Mouse (Mus musculus): ENCODE data around the gene Kcnb1. TPM values are rescaled to one million over a fixed set of nuclear protein-coding genes. Genes with fewer than 3 reads are reported as not detected.
A peak's percentile ranks its signal among the peaks of the same experiment; 100 is the strongest.

Kcnb1 gene
- total RNA-seq, 1 experiment from 2014 or later: 0.57 TPM

GRCm38 (mm10) chr2:167071641-167072601, 118.0 kb downstream of the Kcnb1 start:
- ATAC-seq (replicated peaks; ENCODE audit: insufficient number of reproducible peaks, low FRiP score, low TSS enrichment, poor library complexity, severe bottlenecking): peak; percentile 89

- ATAC-seq (replicated peaks; ENCODE audit: insufficient number of reproducible peaks, low FRiP score, low TSS enrichment, poor library complexity, severe bottlenecking): no peak
Measured at GRCm38 (mm10) chr2:167071266-167071640, 118.7 kb downstream of the Kcnb1 start.

- no peak for ATAC-seq (replicated peaks; ENCODE audit: insufficient number of reproducible peaks, low FRiP score, low TSS enrichment, poor library complexity, severe bottlenecking)
Measured at GRCm38 (mm10) chr2:167070341-167070740, 119.6 kb downstream of the Kcnb1 start.

GRCm38 (mm10) chr2:167067575-167067974, 122.4 kb downstream of the Kcnb1 start:
- ATAC-seq (replicated peaks; ENCODE audit: insufficient number of reproducible peaks, low FRiP score, low TSS enrichment, poor library complexity, severe bottlenecking): no peak

- ATAC-seq (replicated peaks; ENCODE audit: insufficient number of reproducible peaks, low FRiP score, low TSS enrichment, poor library complexity, severe bottlenecking): no peak
Measured at GRCm38 (mm10) chr2:167066528-167067516, 123.1 kb downstream of the Kcnb1 start.

- ATAC-seq (replicated peaks; ENCODE audit: insufficient number of reproducible peaks, low FRiP score, low TSS enrichment, poor library complexity, severe bottlenecking): no peak
Measured at GRCm38 (mm10) chr2:167066031-167066430, 123.9 kb downstream of the Kcnb1 start.

- ATAC-seq (replicated peaks; ENCODE audit: insufficient number of reproducible peaks, low FRiP score, low TSS enrichment, poor library complexity, severe bottlenecking): no peak
Measured at GRCm38 (mm10) chr2:167064601-167065295, 125.2 kb downstream of the Kcnb1 start.

GRCm38 (mm10) chr2:167063906-167064496, 126.0 kb downstream of the Kcnb1 start:
- no peak for ATAC-seq (replicated peaks; ENCODE audit: insufficient number of reproducible peaks, low FRiP score, low TSS enrichment, poor library complexity, severe bottlenecking)

- ATAC-seq (replicated peaks; ENCODE audit: insufficient number of reproducible peaks, low FRiP score, low TSS enrichment, poor library complexity, severe bottlenecking): peak; percentile 82
Measured at GRCm38 (mm10) chr2:167062965-167063880, 126.7 kb downstream of the Kcnb1 start, which contains the start of gene Znfx1. Gene Znfx1 (minus strand): TSS chr2:167063015.

- peak; percentile 75 for ATAC-seq (replicated peaks; ENCODE audit: insufficient number of reproducible peaks, low FRiP score, low TSS enrichment, poor library complexity, severe bottlenecking)
Measured at GRCm38 (mm10) chr2:167062497-167062911, 127.5 kb downstream of the Kcnb1 start.

- ATAC-seq (replicated peaks; ENCODE audit: insufficient number of reproducible peaks, low FRiP score, low TSS enrichment, poor library complexity, severe bottlenecking): no peak
Measured at GRCm38 (mm10) chr2:167061381-167062034, 128.4 kb downstream of the Kcnb1 start.

GRCm38 (mm10) chr2:167060761-167061160, 129.2 kb downstream of the Kcnb1 start:
- no peak for ATAC-seq (replicated peaks; ENCODE audit: insufficient number of reproducible peaks, low FRiP score, low TSS enrichment, poor library complexity, severe bottlenecking)

GRCm38 (mm10) chr2:167060360-167060759, 129.6 kb downstream of the Kcnb1 start:
- ATAC-seq (replicated peaks; ENCODE audit: insufficient number of reproducible peaks, low FRiP score, low TSS enrichment, poor library complexity, severe bottlenecking): no peak

GRCm38 (mm10) chr2:167059960-167060359, 130.0 kb downstream of the Kcnb1 start:
- ATAC-seq (replicated peaks; ENCODE audit: insufficient number of reproducible peaks, low FRiP score, low TSS enrichment, poor library complexity, severe bottlenecking): no peak

- ATAC-seq (replicated peaks; ENCODE audit: insufficient number of reproducible peaks, low FRiP score, low TSS enrichment, poor library complexity, severe bottlenecking): no peak
Measured at GRCm38 (mm10) chr2:167059536-167059935, 130.4 kb downstream of the Kcnb1 start.

GRCm38 (mm10) chr2:167058814-167059387, 131.1 kb downstream of the Kcnb1 start:
- ATAC-seq (replicated peaks; ENCODE audit: insufficient number of reproducible peaks, low FRiP score, low TSS enrichment, poor library complexity, severe bottlenecking): no peak

Measured in monocyte, adult 5-6 weeks (primary cell).